Mouse (Mus musculus) liver, embryonic 18 days (tissue): ENCODE data around the gene Dcn. TPM values are rescaled to one million over a fixed set of nuclear protein-coding genes. Genes with fewer than 3 reads are reported as not detected.

Experiments used
- polyA plus RNA-seq: library from polyadenylated mRNA; depleted of rRNA; stranded (reverse); fragments of >200 nt; gene quantifications from 2 replicates; pipeline ENCODE4 v1.2.3, GENCODE M21; 2012; rRNA removed

Gene Dcn
- 88.6 and 90.8 TPM in 2 replicates for polyA plus RNA-seq

DNA sequence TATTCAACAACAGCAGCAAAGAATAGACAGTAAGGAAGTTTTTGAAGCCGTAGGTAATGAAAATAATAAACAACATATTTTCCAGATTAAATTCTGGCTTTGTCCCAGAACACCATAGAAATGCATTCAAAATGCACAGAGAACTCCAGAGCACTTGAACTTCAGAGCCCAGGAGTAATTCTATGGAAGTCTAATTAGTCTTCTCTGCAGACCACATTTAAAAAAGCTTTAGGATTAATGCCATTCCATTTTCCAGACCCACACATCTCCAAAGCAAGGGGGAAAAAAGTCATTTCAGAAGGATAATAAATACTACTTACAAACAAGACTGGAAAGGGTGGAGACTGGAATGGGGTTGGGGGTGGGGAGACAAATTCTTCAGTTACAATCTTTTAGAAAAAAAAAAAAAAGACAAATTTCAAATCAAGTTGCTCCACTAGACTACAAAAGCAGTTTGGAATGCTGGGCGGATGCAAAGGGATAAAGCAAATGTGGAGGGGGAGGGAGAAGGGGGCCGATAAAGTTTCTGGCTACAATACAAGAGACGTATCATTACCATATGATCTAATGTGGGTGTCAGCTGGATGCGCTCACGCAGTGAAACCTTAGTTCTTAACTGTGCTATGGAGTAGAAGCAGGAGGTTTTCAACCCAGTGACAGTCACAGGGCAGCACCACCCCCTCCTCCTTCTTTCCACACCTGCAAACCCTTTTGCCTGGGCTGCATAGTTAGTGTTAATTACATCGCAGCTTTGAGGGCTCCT is at the start of gene Dcn:
Gene Dcn, plus strand, starts transcription at position 606 of the 763 bp plus-strand sequence.

DNA sequence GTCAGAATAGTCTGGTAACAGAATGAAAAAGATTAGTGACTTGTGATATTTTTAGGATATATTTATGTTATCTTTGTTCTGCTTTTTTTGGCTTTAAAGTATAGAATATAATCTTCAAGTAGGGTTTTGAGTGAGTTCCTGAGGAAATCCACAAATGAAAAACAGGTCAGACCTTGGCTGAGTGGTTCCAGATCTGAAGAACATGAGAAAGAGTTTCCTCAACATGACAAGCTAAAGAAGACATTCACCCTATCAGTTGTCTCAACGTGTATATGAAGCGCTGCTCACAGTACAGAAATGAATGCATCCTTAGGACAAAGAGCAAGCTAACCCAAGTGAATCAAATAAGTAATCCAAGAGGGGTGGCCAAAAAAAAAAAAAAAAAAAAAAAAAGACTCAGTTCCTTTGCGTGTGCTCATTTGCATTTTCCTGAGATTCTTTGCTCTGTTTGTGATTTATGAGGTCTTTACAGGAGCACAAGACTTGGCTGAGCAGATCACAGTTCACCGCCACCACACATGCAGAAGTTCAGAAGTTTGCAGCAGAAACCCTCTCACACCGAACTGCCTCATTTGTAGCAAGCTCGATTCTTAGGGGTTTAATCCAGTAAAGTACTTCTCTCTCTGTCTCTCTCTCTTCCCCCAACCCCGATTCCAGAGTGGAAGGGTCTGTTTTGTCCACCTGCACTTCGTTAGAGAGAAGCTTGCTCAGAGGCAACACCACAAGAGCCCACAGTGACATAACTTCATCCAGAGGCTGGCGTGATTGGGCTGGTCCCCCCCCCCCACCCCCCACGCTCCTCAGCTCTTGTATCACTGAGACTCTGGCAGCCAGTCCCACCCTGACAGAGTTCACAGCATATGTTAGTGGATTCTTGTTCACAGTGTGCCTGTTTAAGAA is 85.8 kb downstream of the Dcn start, which contains the start of gene Lum:
Gene Lum, plus strand, starts transcription at position 172 of the 900 bp plus-strand sequence.

Other genes with a start within 250 kb of the Dcn start
- gene Lum, start 85.5 kb downstream of the Dcn start, polyA plus RNA-seq: 20.1 and 20.8 TPM in 2 replicates
- gene Kera, start 127.3 kb downstream of the Dcn start, polyA plus RNA-seq: not detected in 2 replicates
- gene Epyc, start 164.5 kb downstream of the Dcn start, polyA plus RNA-seq: not detected in 2 replicates
- gene Ccer1, start 213.4 kb downstream of the Dcn start, polyA plus RNA-seq: not detected in 2 replicates
- gene C030005K15Rik, start 247.1 kb downstream of the Dcn start, polyA plus RNA-seq: not detected in 2 replicates